Mouse (Mus musculus) forebrain, embryonic 14.5 days (tissue): ENCODE measurements around the gene Bmp2k. TPM values are rescaled to one million over a fixed set of nuclear protein-coding genes. Genes with fewer than 3 reads are reported as not detected.
"Not testable (repeated sequence)": the region's sequence is repeated elsewhere in the genome, so short reads cannot be mapped to it uniquely, and the experiment has no call there.

Experiments
- ATAC-seq: fragments of 200-750 bp; cut with Nextera tagmentation; 2 replicates; pipeline ENCODE4 v1.8.0; 2017; ENCODE audit warnings: mild to moderate bottlenecking, moderate library complexity
- DNase-seq: peaks from one replicate; pipeline ENCODE4 v3.0.0-alpha.2; 2015; ENCODE audit warnings: low spot score
- H3K27ac ChIP-seq: fragments of 300-500 bp; sonication (generic); 2 replicates; pipeline ENCODE4 v1.5.1; 2014; ENCODE audit warnings: low read depth, mild to moderate bottlenecking, control low read depth, low read length, moderate library complexity
- H3K27me3 ChIP-seq: fragments of 300-500 bp; sonication (generic); replicated peaks from 2 replicates; pipeline ENCODE4 v1.6.1; 2014; ENCODE audit warnings: low read length, control low read depth, mixed read lengths; ENCODE audit not compliant: control insufficient read depth, insufficient read depth
- H3K36me3 ChIP-seq: fragments of 300-500 bp; sonication (generic); 2 replicates; pipeline ENCODE4 v1.6.1; 2014; ENCODE audit warnings: low read length, control low read depth; ENCODE audit not compliant: control insufficient read depth, insufficient read depth
- H3K4me1 ChIP-seq: fragments of 300-500 bp; sonication (generic); 2 replicates; pipeline ENCODE4 v1.6.1; 2014; ENCODE audit warnings: antibody characterized with exemption, low read length, control low read depth; ENCODE audit not compliant: control insufficient read depth, insufficient read depth
- H3K4me2 ChIP-seq: fragments of 300-500 bp; sonication (generic); 2 replicates; pipeline ENCODE4 v1.6.1; 2014; ENCODE audit warnings: mild to moderate bottlenecking, control low read depth, low read length
- H3K4me3 ChIP-seq: fragments of 300-500 bp; sonication (generic); 2 replicates; pipeline ENCODE4 v1.5.1; 2014; ENCODE audit warnings: low read depth, low read length, control low read depth
- H3K9ac ChIP-seq: fragments of 300-500 bp; sonication (generic); 2 replicates; pipeline ENCODE4 v1.6.1; 2014; ENCODE audit warnings: mild to moderate bottlenecking, low read length, control low read depth, moderate library complexity
- H3K9me3 ChIP-seq: fragments of 300-500 bp; sonication (generic); replicated peaks from 2 replicates; pipeline ENCODE4 v1.6.1; 2016; ENCODE audit warnings: low read length, control low read depth, mixed read lengths; ENCODE audit not compliant: control insufficient read depth
- WGBS: fragments of 180-500 bp; shearing (Covaris S2); extraction: QIAGEN DNeasy Blood & Tissue Kit; methylation state at CpG from one replicate; pipeline ENCODE4 v1.1.7; 2014; 5-methylcytosine and 5-hydroxymethylcytosine counted together
- polyA plus RNA-seq: library from polyadenylated mRNA; unstranded; fragments of >200 nt; fragmentation: Nextera tagmentation; extraction: Ambion mirVana; gene quantifications from 2 replicates; pipeline ENCODE4 v1.2.1, GENCODE M21; 2014

The Bmp2k gene
- polyA plus RNA-seq, 1 experiment from 2014 or later, result 7.1 TPM

DNA sequence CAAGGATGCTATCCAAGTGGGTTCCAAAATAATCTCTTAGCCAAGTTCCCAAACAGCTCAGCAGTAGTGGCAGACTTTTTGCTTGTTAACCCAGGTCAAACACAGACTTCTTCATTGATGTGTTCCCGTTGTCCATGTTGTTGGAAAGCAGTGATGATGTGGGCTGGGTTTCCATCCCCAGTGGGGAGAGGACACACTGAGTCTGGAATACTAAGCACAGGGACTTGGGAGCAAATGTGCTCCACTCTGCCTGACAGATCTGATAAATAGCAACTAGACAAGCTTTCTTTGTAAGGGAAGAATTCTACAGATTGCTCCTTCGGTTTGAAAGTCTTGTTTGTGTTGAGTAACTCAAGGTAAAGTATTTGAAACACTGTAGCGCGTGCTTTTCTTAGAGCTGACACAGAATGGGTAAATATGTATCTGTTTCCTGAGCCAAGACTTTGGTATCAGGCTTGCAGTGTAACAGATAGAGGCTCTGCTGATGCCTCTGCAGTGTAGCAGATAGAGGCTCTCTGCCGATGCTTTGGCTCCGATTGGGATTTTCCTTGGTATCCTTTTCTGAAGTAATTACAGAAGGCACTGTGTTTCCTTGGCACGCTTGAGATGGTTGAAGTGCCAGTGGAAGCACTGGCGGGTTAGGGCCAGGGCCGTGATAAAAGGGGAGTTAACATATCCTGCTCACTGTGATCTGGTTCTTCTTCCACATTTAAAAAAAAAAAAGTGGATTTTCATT is 19.5 kb downstream of the Bmp2k start:
- H3K27me3 ChIP-seq, result no peaks in the 10 kb centered on the region
- DNase-seq (peak; percentile 39), ATAC-seq (no peak)
- H3K4me1 ChIP-seq, result peaks cover 17% of the 10 kb centered on the region; the same call in 1 of the 2 replicates
- no peak overlapping the region for H3K9ac ChIP-seq
- no peaks in the 10 kb centered on the region for H3K36me3 ChIP-seq
- H3K4me3 ChIP-seq, result no peak overlapping the region
- no peak overlapping the region for H3K4me2 ChIP-seq
- peak overlapping the region; percentile 17; the same call in 1 of the 2 replicates for H3K27ac ChIP-seq
- WGBS, result 83% methylated on average over 9 of the region's 9 CpGs
- no peaks in the 10 kb centered on the region for H3K9me3 ChIP-seq

DNA sequence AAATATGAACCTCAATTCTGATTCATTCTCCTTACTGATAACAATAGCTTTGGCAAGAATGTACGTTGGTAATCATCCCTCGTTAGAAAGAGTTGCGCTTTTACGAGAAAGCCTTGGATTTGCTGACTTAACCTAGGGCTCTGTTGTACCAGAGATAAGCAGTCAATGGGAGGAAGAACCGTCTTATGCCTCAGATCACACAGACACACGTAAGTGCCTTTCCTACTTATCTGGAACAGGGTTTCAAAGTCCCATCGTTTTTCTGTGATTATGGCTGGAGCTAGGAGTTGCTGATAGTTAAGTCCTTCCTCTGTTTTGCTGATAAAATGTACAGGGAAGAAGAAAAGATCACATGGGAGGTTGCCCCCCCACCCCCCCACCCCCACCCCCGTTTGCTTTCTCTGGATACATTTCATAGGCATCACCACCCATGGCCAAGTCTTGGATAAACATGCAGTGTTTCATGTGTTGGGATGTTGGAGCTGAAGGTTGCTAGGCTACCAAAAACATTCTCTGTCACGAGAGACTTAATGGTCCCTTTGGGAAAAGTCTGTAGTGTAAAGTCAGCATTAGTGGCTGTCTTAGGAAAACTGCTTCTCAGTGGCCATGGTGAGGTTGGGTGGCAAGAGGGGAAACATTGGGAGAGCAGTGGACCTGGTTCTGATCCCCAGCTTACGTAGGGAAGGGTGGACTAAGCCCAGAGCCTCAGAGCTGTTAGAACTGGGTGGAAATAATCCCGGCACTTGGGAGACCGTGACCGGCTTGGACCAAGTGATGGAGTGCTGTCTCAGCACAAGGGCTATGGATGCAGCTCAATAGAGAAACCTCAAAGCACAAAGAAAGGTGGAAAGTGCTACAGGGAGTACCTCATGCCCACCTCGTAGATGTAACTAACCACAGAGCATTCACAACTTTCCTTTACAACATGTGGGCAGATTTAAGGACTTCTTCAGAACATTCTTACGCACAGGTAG is 25.1 kb downstream of the Bmp2k start:
- no peak overlapping the region for H3K27ac ChIP-seq
- H3K36me3 ChIP-seq, result no peaks in the 10 kb centered on the region
- 78% methylated on average over 15 of the region's 15 CpGs for WGBS
- H3K4me2 ChIP-seq, result no peak overlapping the region
- H3K9me3 ChIP-seq, result no peaks in the 10 kb centered on the region
- no peaks in the 10 kb centered on the region for H3K4me1 ChIP-seq
- DNase-seq, result peak; percentile 39
- no peak overlapping the region for H3K4me3 ChIP-seq
- no peak overlapping the region for H3K9ac ChIP-seq
- H3K27me3 ChIP-seq, result no peaks in the 10 kb centered on the region
- ATAC-seq, result no peak

- H3K4me1 ChIP-seq, result no peaks in the 10 kb centered on the region
- peaks cover 4% of the 10 kb centered on the region; the same call in 1 of the 2 replicates for H3K36me3 ChIP-seq
- DNase-seq (no peak), ATAC-seq (no peak)
- no peak overlapping the region for H3K4me2 ChIP-seq
- no peak overlapping the region for H3K4me3 ChIP-seq
- H3K27me3 ChIP-seq, result no peaks in the 10 kb centered on the region
- WGBS, result 94% methylated on average over 5 of the region's 5 CpGs
- H3K27ac ChIP-seq, result no peak overlapping the region
- no peak overlapping the region for H3K9ac ChIP-seq
- H3K9me3 ChIP-seq, result no peaks in the 10 kb centered on the region
These were observed 27.3 kb downstream of the Bmp2k start for GRCm38 (mm10) chr5:97024834-97025233.

DNA sequence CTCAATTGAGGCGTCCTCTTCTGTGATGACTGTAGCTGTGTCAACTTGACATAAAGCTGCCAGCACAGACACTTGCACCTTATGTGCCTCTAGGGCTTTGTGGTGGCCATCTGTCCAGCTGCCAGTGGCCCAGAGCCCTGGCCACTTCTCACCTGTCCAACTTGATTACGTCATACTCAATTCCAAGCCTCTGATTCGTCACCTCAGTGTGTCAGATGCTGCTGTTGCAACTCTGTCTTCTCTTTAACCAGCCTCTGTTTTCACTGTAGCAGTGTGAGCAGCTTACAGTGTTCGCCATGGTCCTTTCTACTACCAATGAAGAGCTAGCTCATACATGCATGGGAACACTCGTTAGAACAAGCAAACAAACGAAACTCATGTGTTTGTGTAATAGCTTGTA is 28.2 kb downstream of the Bmp2k start:
- no peak for DNase-seq
- H3K36me3 ChIP-seq, result peaks cover 6% of the 10 kb centered on the region; the same call in 1 of the 2 replicates
- H3K4me1 ChIP-seq, result no peaks in the 10 kb centered on the region
- 85% methylated on average over 6 of the region's 6 CpGs for WGBS
- no peak overlapping the region for H3K9ac ChIP-seq
- no peak for ATAC-seq
- H3K9me3 ChIP-seq, result no peaks in the 10 kb centered on the region
- H3K27me3 ChIP-seq, result no peaks in the 10 kb centered on the region
- no peak overlapping the region for H3K4me2 ChIP-seq
- H3K27ac ChIP-seq, result no peak overlapping the region
- no peak overlapping the region for H3K4me3 ChIP-seq

DNA sequence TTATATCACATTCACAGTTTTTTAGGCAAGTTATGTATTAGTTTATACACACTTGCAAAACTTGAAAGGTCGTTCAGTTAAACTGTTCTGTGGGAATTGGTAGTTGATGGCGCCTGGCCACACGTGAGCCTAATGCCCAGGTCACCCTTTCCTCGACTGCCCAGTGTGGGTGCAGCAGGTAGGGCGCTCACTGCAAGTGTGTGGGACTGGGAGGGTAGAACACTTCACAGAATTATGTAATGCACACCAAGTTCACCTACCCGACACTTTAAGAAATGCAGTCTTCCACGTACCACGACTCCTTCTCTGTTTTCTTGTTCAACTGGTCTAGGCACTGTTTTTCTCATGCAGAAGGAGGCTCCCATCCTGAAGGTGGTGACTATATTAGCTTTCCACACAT is 30.5 kb downstream of the Bmp2k start:
- H3K27ac ChIP-seq, result no peak overlapping the region
- no peak overlapping the region for H3K4me3 ChIP-seq
- peaks cover 6% of the 10 kb centered on the region; the same call in 1 of the 2 replicates for H3K36me3 ChIP-seq
- H3K9me3 ChIP-seq, result no peaks in the 10 kb centered on the region
- ATAC-seq (no peak), DNase-seq (no peak)
- H3K9ac ChIP-seq, result no peak overlapping the region
- H3K4me2 ChIP-seq, result no peak overlapping the region
- no peaks in the 10 kb centered on the region for H3K27me3 ChIP-seq
- 87% methylated on average over 8 of the region's 8 CpGs for WGBS
- H3K4me1 ChIP-seq, result no peaks in the 10 kb centered on the region

DNA sequence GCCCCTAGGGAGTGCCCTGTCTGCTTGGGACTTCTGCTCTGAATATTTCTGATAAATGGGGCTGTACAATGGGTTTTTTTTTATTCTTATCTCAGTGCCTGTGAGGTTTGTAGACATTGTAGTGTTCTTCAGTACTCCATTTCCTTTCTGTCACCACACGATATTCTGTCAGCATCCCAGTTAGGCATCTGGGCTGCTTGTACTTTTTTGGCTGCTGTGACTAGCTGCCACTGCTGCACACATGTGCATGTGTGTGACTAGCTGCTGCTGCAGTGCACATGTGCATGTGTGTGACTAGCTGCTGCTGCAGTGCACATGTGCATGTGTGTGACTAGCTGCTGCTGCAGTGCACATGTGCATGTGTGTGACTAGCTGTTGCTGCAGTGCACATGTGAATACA is 31.4 kb downstream of the Bmp2k start:
- H3K9me3 ChIP-seq, H3K4me3 ChIP-seq, H3K36me3 ChIP-seq, ATAC-seq, DNase-seq, H3K27ac ChIP-seq, H3K4me2 ChIP-seq, H3K27me3 ChIP-seq, H3K9ac ChIP-seq, H3K4me1 ChIP-seq: not testable (repeated sequence)
- 83% methylated on average over 1 of the region's 1 CpGs for WGBS

- H3K9ac ChIP-seq, result no peak overlapping the region
- no peaks in the 10 kb centered on the region for H3K9me3 ChIP-seq
- peaks cover 6% of the 10 kb centered on the region; the same call in 1 of the 2 replicates for H3K36me3 ChIP-seq
- WGBS, result 90% methylated on average over 6 of the region's 6 CpGs
- DNase-seq, result no peak
- ATAC-seq, result no peak
- no peak overlapping the region for H3K27ac ChIP-seq
- H3K27me3 ChIP-seq, result no peaks in the 10 kb centered on the region
- H3K4me2 ChIP-seq, result no peak overlapping the region
- H3K4me3 ChIP-seq, result no peak overlapping the region
- H3K4me1 ChIP-seq, result no peaks in the 10 kb centered on the region
These were observed 34.3 kb downstream of the Bmp2k start for GRCm38 (mm10) chr5:97031771-97032170.

GRCm38 (mm10) chr5:97045260-97045659 is 47.8 kb downstream of the Bmp2k start:
- ATAC-seq, result no peak

More at GRCm38 (mm10) chr5:97045260-97045659, 47.8 kb downstream of the Bmp2k start:
- Histone ChIP-seq H3K9me3 (no peaks in the 10 kb centered on the region), H3K36me3 (0 out of 2 replicates have a peak, but pooled peaks cover 3% of the 10 kb centered on the region), H3K4me2 (no peak overlapping the region), H3K27me3 (no peaks in the 10 kb centered on the region), H3K9ac (no peak overlapping the region), H3K4me3 (no peak overlapping the region), H3K27ac (no peak overlapping the region), H3K4me1 (no peaks in the 10 kb centered on the region)
- no peak for DNase-seq
- WGBS, result 88% methylated on average over 7 of the region's 7 CpGs
